Mouse (Mus musculus) heart, embryonic 16.5 days (tissue): ENCODE measurements around the gene Tor1b. TPM values are rescaled to one million over a fixed set of nuclear protein-coding genes. Genes with fewer than 3 reads are reported as not detected.
A peak's percentile ranks its signal among the peaks of the same experiment; 100 is the strongest.

Experiments used
- ATAC-seq: fragments of 200-750 bp; cut with Nextera tagmentation; replicated peaks from 2 replicates; pipeline ENCODE4 v1.8.0; 2017; ENCODE audit warnings: moderate number of reproducible peaks; ENCODE audit not compliant: insufficient read depth, low FRiP score; ENCODE audit errors: extremely low read depth
- H3K27ac ChIP-seq: fragments of 300-500 bp; sonication (generic); 2 replicates; pipeline ENCODE4 v1.5.1; 2014; ENCODE audit warnings: mild to moderate bottlenecking, low read length, control low read depth, moderate library complexity
- H3K27me3 ChIP-seq: fragments of 300-500 bp; sonication (generic); 2 replicates; pipeline ENCODE4 v1.6.1; 2014; ENCODE audit warnings: low read length, mixed read lengths; ENCODE audit not compliant: control insufficient read depth, insufficient read depth
- H3K36me3 ChIP-seq: fragments of 300-500 bp; sonication (generic); 2 replicates; pipeline ENCODE4 v1.6.1; 2014; ENCODE audit not compliant: control insufficient read depth, insufficient read depth
- H3K4me1 ChIP-seq: fragments of 300-500 bp; sonication (generic); 2 replicates; pipeline ENCODE4 v1.6.1; 2014; ENCODE audit warnings: low read length, mixed read lengths; ENCODE audit not compliant: control insufficient read depth, insufficient read depth
- H3K4me2 ChIP-seq: fragments of 300-500 bp; sonication (generic); 2 replicates; pipeline ENCODE4 v1.6.1; 2014; ENCODE audit warnings: low read depth, mild to moderate bottlenecking, control low read depth, low read length
- H3K4me3 ChIP-seq: fragments of 300-500 bp; sonication (generic); 2 replicates; pipeline ENCODE4 v1.5.1; 2014; ENCODE audit warnings: mild to moderate bottlenecking, control low read depth, low read length
- H3K9ac ChIP-seq: fragments of 300-500 bp; sonication (generic); 2 replicates; pipeline ENCODE4 v1.6.1; 2014; ENCODE audit warnings: low read length, control low read depth
- H3K9me3 ChIP-seq: fragments of 300-500 bp; sonication (generic); replicated peaks from 2 replicates; pipeline ENCODE4 v1.6.1; 2016; ENCODE audit warnings: low read length; ENCODE audit not compliant: control insufficient read depth
- WGBS: fragments of 180-500 bp; shearing (Covaris S2); extraction: QIAGEN DNeasy Blood & Tissue Kit; methylation state at CpG from one replicate; pipeline ENCODE4 v1.1.7; 2014; 5-methylcytosine and 5-hydroxymethylcytosine counted together
- polyA plus RNA-seq: library from polyadenylated mRNA; unstranded; fragments of >200 nt; fragmentation: Nextera tagmentation; extraction: Ambion mirVana; gene quantifications from 2 replicates; pipeline ENCODE4 v1.2.1, GENCODE M21; 2015

Gene Tor1b
- polyA plus RNA-seq, 1 experiment from 2014 or later = 26.3 TPM

DNA sequence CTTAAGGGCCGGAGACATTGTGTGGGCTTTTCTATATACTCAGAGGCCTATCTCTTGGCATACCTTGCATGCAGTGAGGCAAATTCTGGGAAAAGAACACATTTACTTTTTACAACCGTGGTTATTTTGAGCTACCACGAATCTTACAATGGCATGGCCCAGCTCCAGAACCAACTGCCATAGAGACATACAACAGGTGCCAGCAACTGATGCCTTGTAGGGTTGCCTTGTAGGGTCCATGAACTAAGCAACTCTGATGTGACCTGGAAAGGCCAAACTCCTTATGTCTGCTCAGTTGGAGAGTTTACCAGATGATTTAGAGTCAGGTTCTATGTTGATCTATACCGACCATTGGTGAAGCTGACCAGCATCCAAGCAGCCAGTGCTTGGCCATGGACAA is 42.1 kb downstream of the Tor1b start:
- Histone ChIP-seq H3K27ac (peak overlapping the region; percentile 93), H3K36me3 (peaks cover under 1% of the 10 kb centered on the region; the same call in 1 of the 2 replicates), H3K4me3 (no peak overlapping the region), H3K4me1 (peaks cover 17% of the 10 kb centered on the region), H3K9ac (no peak overlapping the region), H3K9me3 (no peaks in the 10 kb centered on the region), H3K4me2 (peak overlapping the region; percentile 65; the same call in 1 of the 2 replicates), H3K27me3 (no peaks in the 10 kb centered on the region)
- ATAC-seq = no peak
- WGBS = 78% methylated on average over 4 of the region's 4 CpGs

DNA sequence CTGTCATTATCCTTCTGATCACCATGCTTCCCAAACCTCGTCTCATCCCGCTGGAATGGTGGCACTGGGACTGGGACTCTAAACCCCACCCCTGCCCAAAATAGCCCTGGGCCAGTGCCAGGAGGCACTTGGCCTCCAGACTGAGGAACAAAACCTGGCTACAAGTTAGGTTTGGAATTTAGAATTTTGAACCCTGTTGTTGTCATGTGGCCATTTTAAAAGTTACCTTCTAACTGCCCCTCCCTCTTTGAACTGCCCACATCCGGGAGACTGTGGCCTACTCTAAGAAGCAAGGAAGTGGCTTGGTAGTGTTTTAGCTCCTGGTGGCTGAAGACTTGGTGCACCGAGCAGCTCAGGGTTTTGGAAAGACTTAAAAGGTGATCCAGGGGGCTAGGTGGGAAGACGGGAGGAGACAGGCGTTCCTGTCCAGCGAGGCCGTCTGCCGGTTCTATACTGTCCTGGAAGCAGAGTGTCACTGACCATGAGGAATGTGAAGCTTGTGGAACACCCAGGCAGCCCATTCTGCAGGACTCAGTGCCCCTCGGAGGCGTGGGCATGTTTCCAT is 42.8 kb downstream of the Tor1b start:
- peak overlapping the region; percentile 57 for H3K4me3 ChIP-seq
- peak overlapping the region; percentile 73 for H3K9ac ChIP-seq
- H3K4me2 ChIP-seq = peak overlapping the region; percentile 65
- peak overlapping the region; percentile 93 for H3K27ac ChIP-seq
- WGBS = 35% methylated on average over 11 of the region's 11 CpGs
- H3K9me3 ChIP-seq = no peaks in the 10 kb centered on the region
- no peaks in the 10 kb centered on the region for H3K27me3 ChIP-seq
- H3K36me3 ChIP-seq = peaks cover 6% of the 10 kb centered on the region
- ATAC-seq = peak; percentile 62
- peaks cover 17% of the 10 kb centered on the region for H3K4me1 ChIP-seq

DNA sequence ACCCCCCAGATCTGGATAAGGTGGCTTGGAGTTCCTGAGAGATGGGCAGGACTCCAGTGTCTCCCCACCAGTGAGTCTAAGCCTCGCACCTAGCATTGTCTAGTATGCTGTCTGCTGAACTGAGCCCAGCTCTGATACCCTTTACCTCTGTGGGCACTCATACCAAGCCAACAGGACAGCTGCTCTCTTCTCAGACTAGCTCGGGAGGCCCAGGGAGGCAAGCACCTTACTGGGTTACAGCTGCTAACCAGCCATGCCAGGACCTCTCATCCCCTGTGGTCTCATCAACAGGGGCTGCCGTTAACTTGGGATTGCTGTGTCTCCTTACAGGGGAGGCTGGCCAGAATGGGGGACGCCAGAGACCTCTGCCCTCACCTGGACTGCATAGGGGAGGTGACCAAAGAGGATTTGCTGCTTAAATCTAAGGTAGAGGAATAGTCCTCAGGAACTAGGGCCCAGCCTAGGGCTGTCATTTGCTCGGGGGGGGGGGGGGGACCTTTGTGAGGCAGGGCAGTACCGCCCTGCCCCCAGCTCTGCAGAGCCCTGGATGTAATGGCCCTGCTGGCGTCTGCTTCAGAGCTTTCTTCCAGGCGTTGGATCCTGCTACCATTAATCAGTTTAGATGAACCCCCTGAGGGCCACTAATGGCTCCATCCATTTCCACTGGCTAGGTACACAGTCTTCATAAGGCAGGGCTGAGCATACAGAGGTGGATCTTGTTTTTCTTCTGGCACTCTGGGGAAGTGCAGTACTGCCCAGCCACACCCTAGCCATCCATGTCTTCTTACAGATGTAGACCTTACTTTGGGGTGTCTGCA is 45.9 kb downstream of the Tor1b start:
- Histone ChIP-seq H3K9ac (peak overlapping the region; percentile 49; the same call in 1 of the 2 replicates), H3K9me3 (no peaks in the 10 kb centered on the region), H3K4me3 (no peak overlapping the region), H3K36me3 (peaks cover 12% of the 10 kb centered on the region), H3K27ac (no peak overlapping the region), H3K4me1 (peaks cover 17% of the 10 kb centered on the region), H3K4me2 (peak overlapping the region; percentile 32), H3K27me3 (no peaks in the 10 kb centered on the region)
- no peak for ATAC-seq
- 78% methylated on average over 7 of the region's 8 CpGs for WGBS

DNA sequence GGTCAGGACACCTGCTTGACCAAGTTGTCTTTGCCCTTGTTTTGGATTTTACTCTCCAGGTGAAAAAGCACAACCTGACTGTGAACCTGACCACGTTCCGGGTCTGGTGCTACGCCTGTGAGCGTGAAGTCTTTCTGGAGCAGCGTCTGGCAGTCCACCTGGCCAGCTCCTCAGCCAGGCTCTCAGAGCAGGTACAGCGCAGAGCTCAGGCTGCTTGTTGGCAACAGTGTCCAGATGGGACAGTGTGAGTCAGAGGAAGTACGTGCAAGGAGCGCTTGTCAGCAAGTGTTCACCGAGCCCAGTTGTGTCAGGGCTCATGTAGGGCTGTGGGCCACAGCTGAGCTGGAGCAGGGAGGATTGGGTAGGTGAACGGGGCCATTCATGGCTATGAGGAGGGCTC is 50.1 kb downstream of the Tor1b start:
- Histone ChIP-seq H3K9me3 (no peaks in the 10 kb centered on the region), H3K27ac (no peak overlapping the region), H3K4me3 (no peak overlapping the region), H3K9ac (no peak overlapping the region), H3K4me1 (peaks cover 31% of the 10 kb centered on the region), H3K4me2 (no peak overlapping the region), H3K27me3 (no peaks in the 10 kb centered on the region), H3K36me3 (peaks cover 22% of the 10 kb centered on the region)
- 86% methylated on average over 10 of the region's 10 CpGs for WGBS
- ATAC-seq = no peak

DNA sequence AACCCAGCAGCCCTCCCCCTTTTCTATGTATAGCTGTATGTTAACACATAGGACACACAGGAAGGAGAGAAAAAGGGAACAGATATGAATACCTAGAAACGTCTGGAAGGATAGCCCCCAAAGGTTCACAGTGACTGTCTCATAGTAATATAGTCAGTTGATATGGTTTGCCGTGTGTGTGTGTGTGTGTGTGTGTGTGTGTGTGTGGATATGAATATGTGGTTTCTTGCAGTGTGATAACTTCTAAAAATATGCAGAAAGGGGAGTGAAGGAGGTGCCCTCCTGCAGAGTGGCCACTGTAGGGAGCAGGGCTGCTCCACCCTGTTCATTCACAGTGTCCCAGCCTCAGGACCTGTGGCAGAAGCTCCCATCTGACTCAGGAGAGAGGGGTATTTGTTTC is 52.7 kb downstream of the Tor1b start:
- Histone ChIP-seq H3K27ac (peak overlapping the region; percentile 91), H3K4me3 (no peak overlapping the region), H3K4me1 (peaks cover 24% of the 10 kb centered on the region), H3K4me2 (peak overlapping the region; percentile 27; the same call in 1 of the 2 replicates), H3K9me3 (no peaks in the 10 kb centered on the region), H3K27me3 (no peaks in the 10 kb centered on the region), H3K9ac (peak overlapping the region; percentile 14), H3K36me3 (peaks cover 24% of the 10 kb centered on the region)
- ATAC-seq = no peak
- WGBS = 46% methylated on average over 2 of the region's 2 CpGs

DNA sequence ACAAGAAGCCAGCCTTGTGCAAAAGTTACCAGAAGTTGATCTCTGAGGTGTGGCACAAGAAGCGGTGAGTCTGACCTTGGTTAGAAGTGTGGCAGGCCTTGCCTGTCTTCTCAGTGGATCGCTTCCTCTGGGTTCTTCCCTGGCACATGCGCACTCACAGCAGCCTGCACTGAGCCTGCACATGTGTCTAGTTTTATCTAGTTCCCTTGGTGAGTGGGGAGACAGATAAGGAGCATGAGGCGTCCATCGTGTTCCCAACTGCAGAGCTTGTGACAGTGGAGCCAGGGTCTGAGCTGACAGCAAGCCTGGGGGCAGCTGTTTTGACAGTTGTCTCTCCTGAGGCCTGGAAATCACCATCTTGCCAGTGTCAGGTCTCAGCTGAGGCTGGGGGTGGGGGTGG is 53.7 kb downstream of the Tor1b start:
- Histone ChIP-seq H3K9me3 (no peaks in the 10 kb centered on the region), H3K27me3 (no peaks in the 10 kb centered on the region), H3K4me2 (peak overlapping the region; percentile 39), H3K4me3 (no peak overlapping the region), H3K4me1 (peaks cover 24% of the 10 kb centered on the region), H3K9ac (peak overlapping the region; percentile 44), H3K27ac (peak overlapping the region; percentile 91), H3K36me3 (peaks cover 31% of the 10 kb centered on the region)
- WGBS = 21% methylated on average over 5 of the region's 5 CpGs
- peak; percentile 88 for ATAC-seq

DNA sequence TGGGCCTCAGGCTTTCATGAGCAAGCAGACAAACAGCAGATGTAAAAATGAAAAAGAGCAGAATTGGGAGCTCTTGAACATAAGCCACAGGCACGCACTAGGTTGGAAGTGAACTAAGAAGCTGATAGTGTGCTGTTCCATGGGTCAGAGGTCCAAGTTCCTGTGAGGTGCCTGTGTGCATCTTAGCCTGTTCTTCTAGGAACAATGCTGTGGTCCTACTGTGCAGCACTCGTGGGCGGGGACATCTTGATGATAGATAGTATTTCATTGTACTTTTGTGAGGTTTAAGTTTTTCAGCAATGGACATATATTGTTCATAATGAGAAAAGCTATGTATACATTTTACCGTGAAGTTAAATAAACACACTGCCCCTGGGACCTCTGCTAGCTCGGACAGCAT is 54.4 kb downstream of the Tor1b start:
- H3K27ac ChIP-seq = peak overlapping the region; percentile 91
- ATAC-seq = no peak
- 75% methylated on average over 5 of the region's 5 CpGs for WGBS
- no peak overlapping the region for H3K4me3 ChIP-seq
- peaks cover 24% of the 10 kb centered on the region for H3K4me1 ChIP-seq
- H3K27me3 ChIP-seq = no peaks in the 10 kb centered on the region
- H3K4me2 ChIP-seq = 0 out of 2 replicates have a peak overlapping the region, but pooled peaks have one; percentile 10
- no peak overlapping the region for H3K9ac ChIP-seq
- H3K9me3 ChIP-seq = no peaks in the 10 kb centered on the region
- H3K36me3 ChIP-seq = peaks cover 29% of the 10 kb centered on the region
